27 mouse cellular contexts compared by ENCODE assay signal in the genomic region with DNA sequence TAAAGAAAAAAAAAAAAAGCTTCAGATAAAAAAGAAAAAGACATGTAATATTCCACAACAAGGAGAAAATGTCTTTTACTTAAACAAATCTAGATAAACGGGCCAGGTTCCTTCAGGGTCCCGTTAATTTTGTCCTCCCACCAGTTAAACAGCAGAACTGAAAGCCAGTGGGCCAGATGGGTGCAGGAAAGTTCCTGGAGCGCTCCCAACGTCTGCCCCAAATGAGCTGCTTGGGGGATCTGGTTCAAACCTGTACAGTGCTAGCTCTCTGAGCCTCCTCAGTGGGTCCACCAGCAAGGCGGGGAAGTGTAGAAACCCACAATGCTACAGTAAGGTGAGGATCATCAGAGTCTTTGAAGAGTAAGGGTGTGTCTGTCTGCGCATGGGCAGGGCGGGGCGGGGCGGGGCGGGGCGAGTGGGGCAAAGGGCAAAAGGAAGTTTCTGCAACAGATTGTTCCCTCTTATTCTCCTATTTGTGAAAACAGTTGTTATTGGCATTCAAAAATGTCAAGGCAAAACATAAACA. TPM values are rescaled to one million over a fixed set of nuclear protein-coding genes. Genes with fewer than 3 reads are reported as not detected.
DNase-seq lines count a peak whose midpoint lies in the region; ATAC-seq and TF ChIP-seq lines count a peak whose summit lies in the region.
"Had no signal": no experiment of that assay in that cellular context is flagged by ENCODE, and none has a peak within 500 bp of the region (broad histone marks: within the 10 kb centered on the region; RNA-seq: fewer than 3 reads in every experiment).

No protein-coding gene starts in this region.

- no peak overlapping the region for H3K4me2 ChIP-seq in liver, embryonic 11.5 days
- H3K4me2 ChIP-seq: forebrain, embryonic 13.5 days; hindbrain, embryonic 12.5 days had no signal

- H3K27ac ChIP-seq in testis, adult 2 months (ENCODE audit: control insufficient read depth, insufficient read depth, low read depth, low read length) = no peak overlapping the region
- no peak overlapping the region for H3K27ac ChIP-seq in liver, embryonic 11.5 days (ENCODE audit: low read depth, low read length)
- H3K27ac ChIP-seq: embryonic facial prominence, embryonic 10.5 days; forebrain, embryonic 13.5 days; gastrocnemius, adult 2 months; heart, embryonic 10.5 days; hindbrain, embryonic 12.5 days had no signal

- H3K36me3 ChIP-seq in testis, adult 2 months (ENCODE audit: control insufficient read depth, insufficient read depth, low read length) = peaks cover under 1% of the 10 kb centered on the region; the same call in 1 of the 2 replicates
- no peaks in the 10 kb centered on the region for H3K36me3 ChIP-seq in liver, embryonic 11.5 days (ENCODE audit: control insufficient read depth, insufficient read depth, low read length)
- H3K36me3 ChIP-seq: embryonic facial prominence, embryonic 10.5 days; heart, embryonic 10.5 days; hindbrain, embryonic 12.5 days had no signal

- ATAC-seq in megakaryocyte, adult 5-6 weeks (ENCODE audit: poor library complexity, severe bottlenecking) = peak; percentile 75
- no peak for ATAC-seq in liver, embryonic 11.5 days (replicated peaks; ENCODE audit: low FRiP score)
- ATAC-seq: CD4-positive, CD25-positive, alpha-beta regulatory T cell, adult 4 months; forebrain, embryonic 13.5 days; forebrain, postnatal 0 days; hindbrain, embryonic 16.5 days; inflammation-experienced regulatory T-cells, adult 6 months; Patski had no signal

- DNase-seq in cerebellum, postnatal 10 days = peak; percentile 43 to 52
- no peak for DNase-seq in cerebellum, postnatal 4 days (ENCODE audit: low spot score in 2 of 2)
- no peak for DNase-seq in testis, postnatal 14 days (ENCODE audit: low spot score)
- no peak for DNase-seq in liver, embryonic 11.5 days (ENCODE audit: low spot score)
- DNase-seq in right cerebral cortex, postnatal 36 days (ENCODE audit: low spot score in 2 of 2) = no peak
- DNase-seq: adrenal gland, adult 8-10 months; B cell, adult 2 months; cerebellum, adult 11-12 months; cerebellum, adult 9-10 months; cerebellum, postnatal 36 days; forebrain, postnatal 0 days; gastrocnemius, adult 2 months; gastrocnemius, postnatal 25 days; heart, postnatal 10 days; heart, postnatal 4 days had no signal

- no peak for TF ChIP-seq CTCF in testis, adult 2 months (IDR thresholded peaks at IDR 0.05; ENCODE audit: control insufficient read depth, insufficient read depth, insufficient replicate concordance, low read depth, low read length)

- H3K9me3 ChIP-seq in liver, embryonic 11.5 days (ENCODE audit: control insufficient read depth, low read length) = no peaks in the 10 kb centered on the region
- H3K9me3 ChIP-seq: embryonic facial prominence, embryonic 10.5 days; forebrain, embryonic 13.5 days; heart, embryonic 10.5 days; hindbrain, embryonic 12.5 days had no signal

- 60% methylated on average over 11 of the region's 11 CpGs for WGBS in liver, embryonic 11.5 days

- no peaks in the 10 kb centered on the region for H3K27me3 ChIP-seq in testis, adult 2 months (ENCODE audit: control insufficient read depth, insufficient read depth, low read length)
- no peaks in the 10 kb centered on the region for H3K27me3 ChIP-seq in liver, embryonic 11.5 days (replicated peaks; ENCODE audit: control insufficient read depth, insufficient read depth, low read length)

- H3K9ac ChIP-seq in liver, embryonic 11.5 days (ENCODE audit: low read depth, low read length) = no peak overlapping the region
- H3K9ac ChIP-seq: forebrain, embryonic 13.5 days; forebrain, postnatal 0 days; hindbrain, embryonic 12.5 days had no signal

- no peak for TF ChIP-seq POLR2A in testis, adult 2 months (IDR thresholded peaks at IDR 0.05; ENCODE audit: control insufficient read depth, low read depth, low read length)

- peak overlapping the region; percentile 10; the same call in 1 of the 2 replicates for H3K4me3 ChIP-seq in testis, adult 2 months (ENCODE audit: control insufficient read depth, low read depth, low read length)
- no peak overlapping the region for H3K4me3 ChIP-seq in liver, embryonic 11.5 days (ENCODE audit: low read depth, low read length)
- H3K4me3 ChIP-seq: embryonic facial prominence, embryonic 10.5 days; forebrain, embryonic 13.5 days; gastrocnemius, adult 2 months; heart, embryonic 10.5 days; hindbrain, embryonic 12.5 days had no signal

- peaks cover 2% of the 10 kb centered on the region; the same call in 1 of the 2 replicates for H3K4me1 ChIP-seq in testis, adult 2 months (ENCODE audit: control insufficient read depth, insufficient read depth, low read length)
- H3K4me1 ChIP-seq in liver, embryonic 11.5 days (replicated peaks; ENCODE audit: control insufficient read depth, insufficient read depth, low read length) = no peaks in the 10 kb centered on the region
- H3K4me1 ChIP-seq: embryonic facial prominence, embryonic 10.5 days; forebrain, embryonic 13.5 days; heart, embryonic 10.5 days; hindbrain, embryonic 12.5 days had no signal

RNA-seq across cellular contexts. Expression of a gene that starts 14.6 kb away (rescaled TPM):
- polyA plus RNA-seq in testis, adult 2 months (2012; rRNA removed) = 29.5 and 33.4 TPM in 2 replicates
- total RNA-seq in megakaryocyte, adult 5-6 weeks (2015) = 4.7 and 6.3 TPM in 2 replicates
- total RNA-seq in megakaryocyte, adult 5-6 weeks (2017) = 0.59 and 0.73 TPM in 2 replicates
- not detected in 2 replicates for polyA plus RNA-seq in liver, embryonic 11.5 days (2014; fragmentation: Nextera tagmentation; extraction: Ambion mirVana)
- total RNA-seq: adrenal gland, adult 8-10 months; gastrocnemius, adult 2 months; gastrocnemius, postnatal 25 days; granulocyte monocyte progenitor cell, adult 5-6 weeks; heart, postnatal 10 days; heart, postnatal 4 days had no signal
- polyA plus RNA-seq: CD4-positive, CD25-positive, alpha-beta regulatory T cell, adult 4 months; heart, embryonic 14.5 days; inflammation-experienced regulatory T-cells, adult 6 months; Patski had no signal

RNA-seq across cellular contexts. Expression of a gene that starts 19.2 kb away (rescaled TPM):
- 0.14 and 0.19 TPM in 2 replicates for polyA plus RNA-seq in testis, adult 2 months (2012; rRNA removed)
- 4.1 and 5.1 TPM in 2 replicates for total RNA-seq in megakaryocyte, adult 5-6 weeks (2015)
- 4.2 and 4.7 TPM in 2 replicates for total RNA-seq in megakaryocyte, adult 5-6 weeks (2017)
- polyA plus RNA-seq in liver, embryonic 11.5 days (2014; fragmentation: Nextera tagmentation; extraction: Ambion mirVana) = 0.53 and 0.55 TPM in 2 replicates
- total RNA-seq: granulocyte monocyte progenitor cell, adult 5-6 weeks had no signal
- polyA plus RNA-seq: CD4-positive, CD25-positive, alpha-beta regulatory T cell, adult 4 months; inflammation-experienced regulatory T-cells, adult 6 months had no signal

RNA-seq across cellular contexts. Expression of a gene that starts 45.0 kb away (rescaled TPM):
- polyA plus RNA-seq in testis, adult 2 months (2012; rRNA removed) = 0.02 and 0.12 TPM in 2 replicates
- 9.6 and 12.1 TPM in 2 replicates for total RNA-seq in megakaryocyte, adult 5-6 weeks (2015)
- 4.4 and 4.8 TPM in 2 replicates for total RNA-seq in megakaryocyte, adult 5-6 weeks (2017)
- 2.0 and 2.4 TPM in 2 replicates for polyA plus RNA-seq in liver, embryonic 11.5 days (2014; fragmentation: Nextera tagmentation; extraction: Ambion mirVana)

RNA-seq across cellular contexts. Expression of a gene that starts 45.1 kb away (rescaled TPM):
- 1.7 and 1.9 TPM in 2 replicates for polyA plus RNA-seq in testis, adult 2 months (2012; rRNA removed)
- 48.3 and 53.0 TPM in 2 replicates for total RNA-seq in megakaryocyte, adult 5-6 weeks (2015)
- total RNA-seq in megakaryocyte, adult 5-6 weeks (2017) = 45.4 and 56.4 TPM in 2 replicates
- polyA plus RNA-seq in liver, embryonic 11.5 days (2014; fragmentation: Nextera tagmentation; extraction: Ambion mirVana) = 4.1 and 4.5 TPM in 2 replicates

Comparison
In these comparisons a context has a peak if more than half of its experiments do, and no peak if none do; other contexts are left out.
1. DNase-seq: peak in cerebellum, postnatal 10 days (2 of 2); none in cerebellum, postnatal 4 days (0 of 2), testis, postnatal 14 days (single experiment), liver, embryonic 11.5 days (single experiment) and right cerebral cortex, postnatal 36 days (0 of 2).
2. RNA of a gene that starts 14.6 kb away (polyA plus RNA-seq): 29.5 to 33.4 TPM in testis, adult 2 months; not detected in liver, embryonic 11.5 days; every median in the first group is over 10 times any median in the second.